Mouse (Mus musculus) c-Kit-positive CD71-positive TER-119-negative erythroid progenitor cells, embryonic 14.5 days (primary cell): ENCODE measurements around the gene Kcnk13.

Source experiments
- DNase-seq: peaks from one replicate; pipeline ENCODE4 v3.0.0-alpha.2; 2013; ENCODE audit warnings: low read depth

The Kcnk13 gene

DNA sequence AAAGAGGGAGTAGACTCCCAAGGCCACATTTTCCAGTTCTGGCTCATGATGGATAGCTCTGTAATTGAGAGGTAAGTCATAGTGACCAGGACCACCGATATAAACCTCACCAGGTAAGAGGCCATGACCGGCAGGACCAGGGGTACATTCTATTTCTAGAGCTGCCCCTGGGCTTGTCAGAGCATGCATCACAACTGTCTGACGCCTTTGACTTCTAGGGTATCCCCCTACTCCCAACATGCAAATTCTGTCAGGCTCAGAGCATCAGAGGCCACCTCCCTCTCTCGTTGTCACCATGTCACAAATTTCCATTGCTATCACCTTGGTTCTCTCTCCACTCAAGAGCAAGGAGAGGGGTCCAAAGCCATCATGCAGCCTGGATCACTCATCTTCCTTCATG lies 126.5 kb downstream of the Kcnk13 start:
- DNase-seq, result no peak

DNA sequence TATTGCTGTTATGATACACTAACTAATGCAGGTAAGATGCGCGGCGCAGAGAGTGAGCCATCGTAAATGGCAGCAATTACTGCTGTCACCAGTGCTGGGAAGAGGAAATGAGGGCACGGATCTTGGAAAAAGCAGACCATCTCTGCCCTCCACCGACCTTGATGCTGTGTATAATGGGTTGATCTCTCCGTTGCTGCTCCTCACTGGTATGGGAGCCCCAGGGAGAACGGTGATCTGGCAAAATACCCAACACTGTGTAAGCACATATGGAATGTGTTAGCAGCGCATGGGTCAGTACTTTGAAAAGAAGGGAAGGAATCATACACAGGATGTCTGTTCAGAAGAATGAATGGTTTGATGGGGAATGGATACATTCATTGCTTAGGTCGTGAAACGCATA lies 128.7 kb downstream of the Kcnk13 start:
- DNase-seq, result no peak

DNA sequence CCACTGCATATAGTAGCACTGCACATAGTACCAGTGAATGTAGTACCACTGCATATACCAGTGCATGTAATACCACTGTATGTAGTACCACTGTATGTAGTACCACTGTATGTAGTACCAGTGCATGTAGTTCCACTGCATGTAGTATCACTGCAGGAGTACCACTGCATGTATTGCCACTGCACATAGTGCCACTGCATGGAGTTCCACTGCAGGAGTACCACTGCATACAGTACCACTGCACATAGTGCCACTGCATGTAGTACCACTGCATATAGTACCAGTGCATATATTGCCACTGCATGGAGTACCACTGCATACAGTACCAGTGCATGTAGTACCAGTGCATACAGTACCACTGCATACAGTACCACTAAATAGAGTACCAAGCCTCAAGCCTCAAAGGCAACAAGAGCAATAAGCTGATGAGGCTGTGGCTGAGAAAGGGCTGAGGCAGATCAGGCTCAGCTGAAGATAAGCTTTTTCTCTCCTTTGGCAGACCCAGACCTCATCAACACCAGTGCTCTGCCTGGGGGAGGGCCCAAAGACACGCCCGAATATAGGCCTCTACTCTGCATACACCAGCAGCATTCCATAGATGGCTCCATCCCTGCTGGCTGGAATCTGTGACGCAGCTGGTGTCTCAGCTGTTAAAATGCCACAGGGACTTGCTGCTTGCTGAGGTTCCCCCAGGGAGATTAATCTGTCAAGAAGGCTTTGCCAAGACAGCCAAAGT lies 135.8 kb downstream of the Kcnk13 start:
- DNase-seq, result no peak

DNA sequence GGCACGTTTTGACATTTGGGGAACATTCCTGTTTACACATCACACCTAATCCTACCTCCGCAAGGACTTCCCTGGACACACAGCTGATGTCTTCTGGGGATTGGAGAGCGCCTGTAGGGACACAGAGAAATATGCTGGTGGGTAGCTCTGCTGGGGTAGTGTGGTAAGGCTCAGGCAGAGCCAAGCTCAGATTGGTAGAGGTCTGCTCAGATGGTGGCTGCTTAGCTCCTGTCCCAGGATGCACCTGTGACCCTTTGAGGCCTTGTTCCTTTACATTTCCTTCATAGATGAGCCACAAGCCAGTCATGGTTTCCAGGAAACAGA lies 136.4 kb downstream of the Kcnk13 start:
- DNase-seq, result no peak

DNA sequence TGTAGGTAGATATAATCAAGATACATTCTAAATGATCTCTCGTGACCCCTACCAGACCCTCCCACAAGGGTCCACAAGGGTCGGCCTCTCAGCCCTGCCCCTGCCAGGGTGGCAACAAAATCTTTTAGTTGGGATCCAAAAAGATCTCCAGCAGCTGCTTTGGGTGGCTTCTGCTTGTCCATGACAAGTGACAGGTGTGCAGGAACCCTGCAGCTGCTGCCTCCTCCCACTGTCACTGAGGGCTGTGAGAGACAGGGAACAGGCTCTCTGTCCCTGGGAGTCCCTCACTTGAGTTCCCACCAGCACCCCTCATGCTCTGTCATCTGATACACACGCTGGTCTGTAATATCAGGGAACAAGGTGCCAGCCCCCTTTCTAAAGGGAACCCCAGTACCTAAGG lies 137.4 kb downstream of the Kcnk13 start:
- no peak for DNase-seq

DNA sequence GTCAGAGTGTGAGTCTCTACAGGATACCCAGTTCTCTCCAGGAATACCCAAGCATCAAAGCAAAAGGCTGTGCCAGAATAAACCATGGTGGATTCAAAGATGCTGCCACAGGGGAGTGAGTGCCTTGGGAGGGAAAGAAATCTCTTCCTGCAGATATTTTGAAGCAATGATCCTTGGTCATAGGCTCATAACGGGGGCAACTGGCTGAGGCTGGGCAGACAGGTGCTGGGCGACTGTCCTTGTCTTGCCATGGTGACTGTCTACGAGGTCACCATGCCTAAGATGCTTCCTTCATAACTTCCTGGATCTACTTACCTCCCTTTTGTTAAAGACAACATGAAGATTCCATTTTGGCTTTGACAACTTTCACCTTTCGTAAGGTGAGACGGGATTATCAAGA lies 140.2 kb downstream of the Kcnk13 start:
- no peak for DNase-seq

DNA sequence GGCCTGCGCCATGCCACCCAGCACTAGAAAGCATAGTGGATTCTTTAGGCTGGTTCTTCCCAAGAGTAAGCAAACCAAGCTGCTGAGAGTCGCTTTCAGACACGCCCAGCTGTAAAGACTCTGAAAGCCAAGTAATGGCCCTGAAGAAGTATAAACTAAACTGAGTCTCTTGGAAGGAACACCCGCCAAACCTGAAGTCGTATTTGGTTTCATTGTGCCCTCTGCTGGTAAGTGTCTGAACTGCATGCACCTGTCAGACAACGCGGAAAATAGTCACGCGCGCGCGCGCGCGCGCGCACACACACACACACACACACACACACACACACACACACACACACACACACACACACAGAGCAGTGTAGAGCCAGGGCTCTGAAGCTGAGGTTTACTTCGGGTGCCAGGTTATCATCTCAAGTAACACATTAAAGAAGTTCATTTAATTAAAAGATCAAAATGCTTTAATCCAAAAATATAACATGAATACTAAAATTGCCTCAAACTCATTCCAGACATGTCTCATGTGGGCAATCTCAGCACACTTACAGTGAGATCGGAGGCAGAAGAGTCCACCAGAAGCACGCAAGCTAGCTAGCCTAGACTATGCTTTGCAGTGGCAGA lies 142.1 kb downstream of the Kcnk13 start:
- DNase-seq, result peak; percentile 64

DNA sequence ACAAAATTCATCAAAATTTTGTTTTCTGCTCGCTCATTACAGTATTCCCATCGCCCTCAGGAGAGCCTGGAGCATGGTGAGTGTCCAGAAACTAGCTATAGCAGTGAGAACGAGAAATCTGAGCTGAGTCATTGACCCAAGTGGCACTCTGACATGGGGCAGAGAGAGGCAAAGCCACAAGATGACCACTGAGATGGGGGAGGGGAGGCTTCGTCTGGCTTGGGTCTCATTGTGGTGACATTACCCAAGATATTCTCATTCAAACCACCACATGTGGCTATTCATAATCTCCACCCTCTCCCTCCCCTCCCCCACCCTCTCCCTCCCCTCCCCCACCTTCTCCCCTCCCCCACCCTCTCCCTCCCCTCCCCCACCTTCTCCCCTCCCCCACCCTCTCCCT lies 143.1 kb downstream of the Kcnk13 start:
- DNase-seq, result no peak

DNA sequence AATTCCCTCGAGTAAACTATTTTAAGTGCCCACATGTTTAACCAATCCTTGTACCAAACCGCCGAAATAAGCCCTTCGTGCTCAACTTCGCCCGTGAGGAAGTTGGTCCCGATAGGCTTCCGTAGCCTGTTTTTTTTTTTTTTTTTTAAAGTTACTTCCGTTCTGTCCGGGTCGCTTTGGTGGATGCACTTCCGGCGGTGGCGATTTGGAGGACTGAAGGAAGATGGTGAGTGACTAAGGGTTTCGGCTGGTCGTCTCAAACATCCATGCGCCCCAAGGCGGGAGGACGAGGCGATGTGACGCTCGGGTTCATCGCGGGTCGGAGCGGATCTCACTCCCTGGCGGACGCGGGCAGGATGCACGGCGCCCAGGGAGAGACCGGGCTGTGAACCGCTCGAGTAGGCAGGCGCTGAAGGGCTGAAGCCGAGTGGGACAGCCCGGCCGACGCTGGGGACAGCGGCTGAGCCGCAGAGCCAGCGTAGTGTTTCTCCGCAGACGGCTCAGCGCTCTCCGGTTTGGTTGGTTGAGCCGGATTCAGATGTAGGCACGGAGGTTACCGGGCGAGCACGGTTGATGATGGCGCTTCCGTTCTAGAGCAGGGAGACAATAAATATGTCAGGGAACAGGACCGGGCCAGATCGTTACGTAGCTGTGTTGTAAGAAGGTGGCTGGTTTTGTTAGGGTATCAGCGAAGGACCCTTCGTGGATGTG lies 145.8 kb downstream of the Kcnk13 start, which contains the start of gene Psmc1:
Gene Psmc1, plus strand, starts transcription at position 169 of the 711 bp plus-strand sequence.
- DNase-seq, result peak; percentile 87
